Mouse (Mus musculus): ENCODE data around the gene Sctr. TPM values are rescaled to one million over a fixed set of nuclear protein-coding genes. Genes with fewer than 3 reads are reported as not detected.

Sctr gene
- polyA plus RNA-seq, 1 experiment: 1.2 TPM

- TF ChIP-seq CTCF (IDR thresholded peaks at IDR 0.05; ENCODE audit: borderline replicate concordance, extremely low read depth, insufficient read depth, insufficient read length) (no peak), POLR2A (IDR thresholded peaks at IDR 0.05; ENCODE audit: borderline replicate concordance, extremely low read depth, insufficient read depth, insufficient read length, poor library complexity, severe bottlenecking) (no peak)
- DNase-seq (ENCODE audit: low read depth): peak; percentile 76
Measured at GRCm38 (mm10) chr1:120007851-120008588, 1.3 kb downstream of the Sctr start.

DNA sequence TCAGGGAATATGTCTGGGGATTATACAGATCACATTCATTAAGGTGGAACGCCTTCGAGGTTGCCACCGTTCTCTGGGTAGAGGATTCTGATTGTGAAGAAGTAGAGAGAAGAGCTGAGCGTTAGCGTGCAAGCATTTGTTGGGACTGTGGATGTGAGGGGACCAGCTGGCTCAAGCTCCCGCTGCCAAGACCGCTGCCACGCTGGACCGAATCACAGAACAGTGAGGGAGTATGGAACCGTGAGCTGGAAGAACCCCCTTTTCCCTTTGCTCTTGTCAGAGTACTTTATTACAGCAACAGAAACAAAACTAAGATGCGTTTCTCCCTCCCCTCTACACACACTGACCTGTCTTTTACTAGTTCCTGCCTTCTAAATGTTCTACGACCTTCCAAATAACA is 5.9 kb downstream of the Sctr start:
- TF ChIP-seq POLR2A (IDR thresholded peaks at IDR 0.05; ENCODE audit: borderline replicate concordance, extremely low read depth, insufficient read depth, insufficient read length, poor library complexity, severe bottlenecking): no peak
- no peak for TF ChIP-seq CTCF (IDR thresholded peaks at IDR 0.05; ENCODE audit: borderline replicate concordance, extremely low read depth, insufficient read depth, insufficient read length)
- no peak for DNase-seq (ENCODE audit: low read depth)

GRCm38 (mm10) chr1:120013111-120013510 is 6.4 kb downstream of the Sctr start:
- DNase-seq (ENCODE audit: low read depth): peak; percentile 57
- TF ChIP-seq CTCF (IDR thresholded peaks at IDR 0.05; ENCODE audit: borderline replicate concordance, extremely low read depth, insufficient read depth, insufficient read length): peak; percentile 73
- no peak for TF ChIP-seq POLR2A (IDR thresholded peaks at IDR 0.05; ENCODE audit: borderline replicate concordance, extremely low read depth, insufficient read depth, insufficient read length, poor library complexity, severe bottlenecking)

DNA sequence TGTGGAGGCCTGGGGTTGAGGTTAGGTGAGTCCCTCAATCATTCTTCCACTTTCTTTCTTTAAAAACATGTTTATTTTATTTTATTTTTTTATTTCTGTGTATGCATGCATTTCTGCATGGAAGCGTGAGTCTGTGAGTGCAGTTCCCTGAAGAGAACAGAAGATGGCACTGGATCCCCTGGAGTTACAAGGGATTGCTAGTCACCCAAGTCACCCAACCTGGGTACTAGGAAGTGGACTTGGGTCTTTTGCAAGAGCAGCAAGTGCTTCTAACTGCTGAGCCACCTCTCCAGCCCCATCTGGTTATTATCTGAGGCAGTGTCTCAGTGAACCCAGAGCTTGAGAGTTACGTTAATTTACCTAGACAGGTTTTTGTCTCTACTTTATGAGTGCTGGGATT is 9.5 kb downstream of the Sctr start:
- TF ChIP-seq CTCF (IDR thresholded peaks at IDR 0.05; ENCODE audit: borderline replicate concordance, extremely low read depth, insufficient read depth, insufficient read length): peak; percentile 28; the same call in 1 of the 2 replicates
- TF ChIP-seq POLR2A (IDR thresholded peaks at IDR 0.05; ENCODE audit: borderline replicate concordance, extremely low read depth, insufficient read depth, insufficient read length, poor library complexity, severe bottlenecking): no peak
- no peak for DNase-seq (ENCODE audit: low read depth)

DNA sequence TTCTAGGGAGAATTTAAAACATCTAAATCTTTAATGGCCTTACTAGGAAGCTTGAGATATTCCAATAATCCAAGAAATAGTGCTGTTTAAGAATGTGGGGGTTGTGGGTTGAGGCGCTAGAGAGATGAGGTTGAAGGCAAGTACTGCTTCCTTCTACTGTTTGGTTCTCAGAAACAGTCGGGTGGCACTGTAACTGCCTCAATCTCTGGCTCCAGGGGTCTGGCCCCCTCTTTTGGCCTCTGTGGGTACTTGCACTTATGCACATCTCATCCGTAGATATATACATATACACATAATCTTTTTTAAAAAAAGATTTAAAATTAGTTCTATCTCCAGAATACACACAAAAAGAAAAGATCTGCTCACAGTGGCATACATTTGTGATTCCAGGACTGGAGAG is 12.2 kb downstream of the Sctr start:
- no peak for DNase-seq (ENCODE audit: low read depth)
- TF ChIP-seq CTCF (IDR thresholded peaks at IDR 0.05; ENCODE audit: borderline replicate concordance, extremely low read depth, insufficient read depth, insufficient read length) (peak; percentile 17; the same call in 1 of the 2 replicates), POLR2A (IDR thresholded peaks at IDR 0.05; ENCODE audit: borderline replicate concordance, extremely low read depth, insufficient read depth, insufficient read length, poor library complexity, severe bottlenecking) (no peak)

DNA sequence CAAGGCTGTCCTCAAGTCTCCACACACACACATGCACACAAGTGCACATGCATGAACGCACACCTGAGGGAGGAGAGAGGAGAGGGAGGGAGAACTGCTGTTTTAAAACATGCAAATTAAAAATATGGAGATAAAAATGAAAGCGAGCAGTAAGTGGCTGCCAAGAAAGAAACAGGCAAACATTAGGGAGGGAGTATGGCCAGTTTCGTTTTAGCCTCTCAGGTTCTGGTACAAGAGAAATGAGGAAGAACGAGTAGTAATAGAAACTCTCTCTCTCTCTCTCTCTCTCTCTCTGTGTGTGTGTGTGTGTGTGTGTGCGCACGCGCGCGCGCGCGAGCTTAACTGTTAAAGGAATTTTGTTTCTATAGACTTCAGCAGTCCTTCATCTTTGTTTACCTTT is 12.7 kb downstream of the Sctr start:
- no peak for DNase-seq (ENCODE audit: low read depth)
- TF ChIP-seq POLR2A (IDR thresholded peaks at IDR 0.05; ENCODE audit: borderline replicate concordance, extremely low read depth, insufficient read depth, insufficient read length, poor library complexity, severe bottlenecking): no peak
- no peak for TF ChIP-seq CTCF (IDR thresholded peaks at IDR 0.05; ENCODE audit: borderline replicate concordance, extremely low read depth, insufficient read depth, insufficient read length)

DNA sequence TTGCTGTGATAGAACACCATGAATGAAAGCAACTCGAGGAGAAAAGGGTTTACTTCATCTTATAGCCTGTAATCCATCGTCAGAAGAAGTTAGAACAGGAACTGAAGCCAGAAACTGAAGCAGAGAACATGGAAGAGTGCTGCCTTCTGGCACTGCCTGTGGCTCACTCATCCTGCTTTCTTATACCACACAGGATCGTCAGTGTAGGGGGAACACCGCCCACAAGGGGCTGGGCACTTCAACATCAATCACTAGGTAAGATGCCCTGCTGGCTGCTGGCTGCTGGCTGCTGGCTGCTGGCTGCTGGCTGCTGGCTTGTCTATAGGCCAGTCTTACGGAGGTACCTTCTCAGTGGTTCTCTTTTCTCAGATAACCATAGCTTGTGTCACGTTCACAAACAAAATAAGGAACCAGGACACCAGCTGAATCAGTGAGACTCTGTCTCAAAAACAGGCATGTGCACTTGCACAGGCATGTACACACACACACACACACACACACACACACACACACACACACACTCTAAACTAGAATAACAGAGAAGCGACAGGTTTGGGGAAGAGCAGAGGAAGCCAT is 13.7 kb downstream of the Sctr start:
- DNase-seq (ENCODE audit: low read depth): no peak
- no peak for TF ChIP-seq CTCF (IDR thresholded peaks at IDR 0.05; ENCODE audit: borderline replicate concordance, extremely low read depth, insufficient read depth, insufficient read length)
- no peak for TF ChIP-seq POLR2A (IDR thresholded peaks at IDR 0.05; ENCODE audit: borderline replicate concordance, extremely low read depth, insufficient read depth, insufficient read length, poor library complexity, severe bottlenecking)

DNA sequence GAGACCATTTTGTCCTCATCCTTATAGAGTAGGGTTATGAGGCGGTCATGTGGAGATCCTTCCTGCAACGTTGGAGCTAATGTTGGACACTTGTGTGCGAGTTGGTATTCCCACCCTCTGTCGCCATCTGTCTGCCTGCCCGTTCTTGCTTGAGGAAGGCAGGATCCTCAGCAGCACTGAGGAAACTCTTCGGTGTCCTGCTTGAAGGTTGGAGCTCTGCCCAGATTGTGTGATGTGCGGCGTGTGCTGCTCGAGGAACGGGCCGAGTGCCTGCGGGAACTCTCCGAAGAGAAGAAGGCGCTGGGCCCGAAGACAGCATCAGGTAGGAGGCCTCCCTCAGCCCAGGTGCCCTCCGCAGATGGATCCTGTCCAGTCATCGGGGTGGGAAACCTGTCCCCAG is 15.3 kb downstream of the Sctr start:
- TF ChIP-seq CTCF (IDR thresholded peaks at IDR 0.05; ENCODE audit: borderline replicate concordance, extremely low read depth, insufficient read depth, insufficient read length): no peak
- TF ChIP-seq POLR2A (IDR thresholded peaks at IDR 0.05; ENCODE audit: borderline replicate concordance, extremely low read depth, insufficient read depth, insufficient read length, poor library complexity, severe bottlenecking): no peak
- no peak for DNase-seq (ENCODE audit: low read depth)

- TF ChIP-seq POLR2A (IDR thresholded peaks at IDR 0.05; ENCODE audit: borderline replicate concordance, extremely low read depth, insufficient read depth, insufficient read length, poor library complexity, severe bottlenecking) (no peak), CTCF (IDR thresholded peaks at IDR 0.05; ENCODE audit: borderline replicate concordance, extremely low read depth, insufficient read depth, insufficient read length) (no peak)
- DNase-seq (ENCODE audit: low read depth): no peak
Measured at GRCm38 (mm10) chr1:120024331-120025049, 17.8 kb downstream of the Sctr start.

DNA sequence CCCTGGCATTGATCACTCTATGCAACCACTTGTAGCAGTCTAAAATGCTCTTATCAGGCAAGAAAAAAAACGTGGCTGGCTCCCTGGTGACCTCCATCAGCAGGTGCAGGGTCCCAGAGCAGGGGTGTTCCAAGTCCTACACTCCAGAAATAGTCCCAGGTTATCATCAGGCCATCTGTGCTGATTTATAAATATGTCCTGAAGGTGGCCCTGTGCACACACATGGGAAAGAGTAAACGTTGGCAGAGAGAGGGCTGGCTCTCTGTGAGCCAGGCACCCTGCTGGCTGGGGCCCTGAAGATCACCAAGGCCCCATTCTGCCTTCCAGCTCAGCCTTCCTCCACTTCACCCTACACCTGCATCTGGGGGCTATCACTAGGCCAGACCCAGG is 18.4 kb downstream of the Sctr start:
- no peak for TF ChIP-seq CTCF (IDR thresholded peaks at IDR 0.05; ENCODE audit: borderline replicate concordance, extremely low read depth, insufficient read depth, insufficient read length)
- no peak for TF ChIP-seq POLR2A (IDR thresholded peaks at IDR 0.05; ENCODE audit: borderline replicate concordance, extremely low read depth, insufficient read depth, insufficient read length, poor library complexity, severe bottlenecking)
- no peak for DNase-seq (ENCODE audit: low read depth)

DNA sequence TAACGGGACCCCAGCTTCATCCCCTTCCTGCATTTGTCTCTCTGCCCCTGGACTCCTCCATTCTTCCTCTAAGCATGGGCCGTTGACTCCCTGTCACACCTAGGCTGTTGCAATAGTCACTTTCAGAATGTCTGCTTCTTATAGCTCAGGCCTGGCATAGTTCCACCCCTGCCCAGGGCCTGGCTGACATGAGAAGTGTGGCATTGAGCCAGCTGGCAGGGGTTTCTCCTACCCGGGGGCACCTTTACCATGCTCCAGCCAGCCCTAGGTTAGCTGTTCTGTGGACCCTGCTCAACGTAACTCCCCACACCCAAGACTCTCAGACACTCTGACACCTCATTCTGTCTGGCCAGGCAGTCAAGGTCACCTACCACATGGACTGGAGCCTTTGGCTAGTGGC is 21.0 kb downstream of the Sctr start:
- TF ChIP-seq CTCF (IDR thresholded peaks at IDR 0.05; ENCODE audit: borderline replicate concordance, extremely low read depth, insufficient read depth, insufficient read length) (no peak), POLR2A (IDR thresholded peaks at IDR 0.05; ENCODE audit: borderline replicate concordance, extremely low read depth, insufficient read depth, insufficient read length, poor library complexity, severe bottlenecking) (no peak)
- DNase-seq (ENCODE audit: low read depth): peak; percentile 56
